Mouse (Mus musculus): Measurements from ENCODE around the gene Spata9.
"Not testable (repeated sequence)": the region's sequence is repeated elsewhere in the genome, so short reads cannot be mapped to it uniquely, and the experiment has no call there.

Spata9 gene

DNA sequence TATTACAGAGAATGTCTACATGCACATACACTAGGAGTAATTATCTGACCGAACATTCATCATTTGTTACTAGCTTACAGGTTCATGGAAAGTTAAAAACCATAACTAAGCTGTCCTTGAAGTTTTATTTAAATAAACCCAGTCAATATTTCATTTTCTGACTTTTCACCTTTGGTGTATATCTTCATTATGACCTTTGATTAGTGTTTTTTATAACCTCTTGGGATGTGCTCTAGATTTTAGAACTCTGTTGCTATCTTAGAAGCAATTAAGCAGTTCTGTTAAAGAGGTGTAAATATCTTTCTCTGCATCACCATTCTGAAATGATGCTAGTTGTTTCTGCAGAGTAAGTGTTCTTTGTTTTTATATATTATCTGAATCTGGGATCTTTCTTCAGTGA, at the start of gene Spata9:
TSS of gene Spata9 (plus strand) at position 301 of the 400 bp plus-strand sequence.
- DNase-seq (ENCODE audit: low spot score in 2 of 2): no peak

DNA sequence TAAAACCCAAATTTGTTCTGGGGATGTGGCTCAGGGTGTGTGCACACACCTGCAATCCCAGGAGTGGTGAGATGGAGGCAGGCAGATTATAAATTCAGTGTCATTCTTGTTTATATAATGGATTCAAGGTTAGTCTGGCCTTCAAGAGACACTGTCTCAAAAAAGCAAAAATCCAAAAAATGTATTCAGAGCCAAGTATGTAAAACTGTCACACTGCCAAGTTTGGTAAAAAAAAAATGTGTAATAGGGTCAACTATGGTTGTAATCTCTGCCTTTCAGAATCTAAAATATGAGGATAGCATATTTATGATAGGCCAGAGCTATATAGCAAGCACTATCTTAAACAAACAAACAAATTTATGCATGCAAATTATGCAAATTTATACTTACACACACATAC, 39.0 kb upstream of the Spata9 start:
- no peak for DNase-seq (ENCODE audit: low spot score in 2 of 2)

DNA sequence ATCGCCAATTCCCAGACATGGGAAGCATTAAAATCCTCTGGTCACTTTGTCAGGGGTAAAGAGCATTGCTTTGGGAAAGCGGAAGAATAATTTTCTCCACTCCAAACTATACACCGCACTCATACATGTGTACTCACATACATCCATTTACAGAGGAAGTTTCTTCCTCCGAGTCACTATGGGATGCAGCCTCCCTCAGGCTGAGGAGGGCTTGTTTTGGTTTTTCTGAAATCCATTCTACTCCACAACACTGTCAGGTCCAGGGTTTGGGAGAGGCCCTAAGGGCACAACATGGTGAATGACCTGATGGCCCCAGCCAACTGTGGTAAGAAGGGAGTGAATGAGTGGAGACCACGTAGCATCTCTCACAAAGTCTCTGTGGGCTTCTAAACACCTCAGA, 37.9 kb upstream of the Spata9 start:
- not testable (repeated sequence) for DNase-seq (ENCODE audit: low spot score in 2 of 2)

DNA sequence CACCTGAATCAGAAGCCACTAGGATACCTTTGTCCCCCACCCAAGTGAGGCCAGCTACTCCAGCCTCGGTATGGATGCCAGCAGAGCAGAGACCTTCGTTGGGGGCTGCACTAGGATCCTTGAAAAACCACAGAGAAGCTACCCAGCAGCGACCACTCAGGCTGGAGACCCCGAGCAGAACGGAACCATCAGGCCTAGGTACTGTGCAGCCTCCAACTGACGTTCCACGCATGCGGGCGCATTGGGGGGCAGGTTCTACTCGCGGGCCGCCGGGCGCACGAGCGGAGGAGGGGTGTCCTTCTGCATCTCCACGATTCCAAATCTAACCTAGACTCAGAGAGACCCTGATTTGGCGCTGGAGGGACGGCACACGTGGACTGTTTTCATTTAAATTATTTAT, 36.9 kb upstream of the Spata9 start:
- DNase-seq (ENCODE audit: low spot score in 2 of 2): no peak

DNA sequence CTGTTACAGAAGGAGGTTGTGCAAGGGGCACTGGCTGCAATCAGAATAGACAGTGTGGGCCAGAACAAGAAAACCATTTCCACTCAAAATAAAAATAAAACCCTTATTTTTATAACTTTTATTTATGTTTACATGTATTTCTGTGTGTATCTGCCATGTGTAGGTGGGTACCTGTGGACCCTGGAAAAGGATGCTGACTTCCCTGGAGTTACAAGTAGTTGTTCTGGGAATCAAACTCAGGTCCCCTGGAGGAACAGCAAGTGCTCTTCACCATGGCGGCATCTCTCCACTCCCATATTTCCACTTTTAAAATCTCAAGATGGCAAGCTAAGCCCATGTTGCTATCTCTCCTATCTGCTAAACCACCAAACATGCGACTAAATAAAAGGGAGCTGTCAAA, 36.3 kb upstream of the Spata9 start:
- DNase-seq (ENCODE audit: low spot score in 2 of 2): no peak

DNA sequence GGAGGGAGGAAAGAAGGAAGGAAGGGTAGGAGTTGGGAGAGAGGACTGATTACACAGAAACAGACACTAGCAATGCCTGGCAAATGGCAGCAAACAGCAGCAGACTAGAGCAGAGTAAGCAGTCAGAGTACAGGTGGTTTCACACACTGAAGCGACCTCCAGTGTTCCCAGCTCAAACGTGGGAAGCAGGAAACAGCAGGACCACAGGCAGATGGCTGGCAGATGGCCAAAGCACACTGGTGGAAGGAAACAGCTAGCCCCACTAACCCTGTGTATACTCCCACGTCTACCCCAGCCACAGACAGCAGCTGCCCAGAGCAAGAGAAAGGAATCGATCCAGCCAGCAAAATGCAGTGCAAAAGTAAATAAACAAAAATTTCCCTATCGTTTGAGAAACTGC, 35.9 kb upstream of the Spata9 start:
- DNase-seq (ENCODE audit: low spot score in 2 of 2): no peak

DNA sequence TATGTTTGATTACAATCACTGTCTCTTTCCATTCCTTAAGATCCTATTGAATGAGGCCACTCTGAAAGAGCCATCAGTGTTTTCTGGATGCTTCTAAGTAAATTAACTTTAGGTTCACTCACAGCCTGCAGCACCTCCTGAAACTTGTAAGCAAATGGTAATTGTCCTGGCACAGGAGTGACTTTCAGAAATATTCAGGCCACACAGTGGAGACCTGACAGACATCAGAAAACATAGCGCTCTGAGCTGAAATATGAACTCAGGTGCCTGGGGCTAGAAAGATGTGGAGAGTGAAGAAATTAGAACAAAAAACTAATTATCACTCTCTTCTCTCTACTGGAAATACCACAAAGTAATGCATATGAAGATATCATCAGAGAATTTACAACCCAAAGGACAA, 33.7 kb upstream of the Spata9 start:
- no peak for DNase-seq (ENCODE audit: low spot score in 2 of 2)

DNA sequence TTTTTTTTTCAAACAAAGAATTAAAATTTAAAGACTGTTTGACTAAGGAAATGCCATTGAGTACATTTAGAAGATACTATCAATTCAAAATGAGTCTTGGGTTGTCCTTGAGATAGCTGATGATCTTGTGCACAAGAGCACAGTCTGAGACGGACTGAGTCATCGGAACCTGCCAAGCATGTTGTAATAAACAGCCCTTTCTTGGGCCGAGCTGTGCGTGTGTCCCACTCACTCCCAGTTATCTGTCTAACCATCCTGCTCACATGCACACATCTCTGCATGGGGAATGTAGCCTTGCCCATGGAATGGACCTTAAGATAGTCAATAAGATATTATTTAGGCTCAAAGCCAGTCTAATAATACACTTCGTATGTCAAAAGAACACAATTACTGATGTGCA, 28.1 kb upstream of the Spata9 start:
- DNase-seq (ENCODE audit: low spot score in 2 of 2): no peak

DNA sequence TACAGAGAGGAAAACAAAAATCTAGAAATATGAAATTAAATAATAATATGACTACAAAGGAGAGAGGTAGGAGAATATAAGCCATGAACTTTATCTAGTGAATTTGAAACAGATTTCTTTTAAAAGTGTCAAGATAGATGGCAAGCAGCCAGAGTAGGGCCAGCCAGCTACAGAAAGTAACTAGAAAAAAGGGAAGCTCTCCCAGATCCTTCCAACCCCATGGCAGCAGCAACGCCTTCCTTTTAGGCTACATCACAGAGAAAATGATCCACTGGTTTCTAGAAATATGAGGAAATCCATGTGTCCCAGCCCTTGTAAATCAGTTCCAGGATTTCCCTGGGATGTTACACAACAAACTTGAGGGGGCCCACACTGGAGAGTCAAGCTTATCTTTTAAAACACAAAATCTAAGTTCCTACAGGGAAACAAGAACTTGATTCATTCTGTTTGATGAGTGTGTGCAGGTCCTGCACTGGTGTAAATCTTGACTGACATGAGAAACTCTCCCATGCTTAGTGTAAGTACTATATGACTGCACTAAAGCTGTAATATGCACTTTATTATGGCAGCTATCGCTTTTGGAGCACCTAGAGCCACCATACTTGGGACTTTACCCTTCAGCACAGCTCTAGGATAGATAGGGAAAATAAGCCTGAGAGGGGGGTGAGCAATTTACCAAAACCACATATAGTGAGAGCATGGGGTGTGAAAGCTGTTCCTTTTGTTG, 26.0 kb upstream of the Spata9 start:
- DNase-seq (ENCODE audit: low spot score in 2 of 2): no peak

DNA sequence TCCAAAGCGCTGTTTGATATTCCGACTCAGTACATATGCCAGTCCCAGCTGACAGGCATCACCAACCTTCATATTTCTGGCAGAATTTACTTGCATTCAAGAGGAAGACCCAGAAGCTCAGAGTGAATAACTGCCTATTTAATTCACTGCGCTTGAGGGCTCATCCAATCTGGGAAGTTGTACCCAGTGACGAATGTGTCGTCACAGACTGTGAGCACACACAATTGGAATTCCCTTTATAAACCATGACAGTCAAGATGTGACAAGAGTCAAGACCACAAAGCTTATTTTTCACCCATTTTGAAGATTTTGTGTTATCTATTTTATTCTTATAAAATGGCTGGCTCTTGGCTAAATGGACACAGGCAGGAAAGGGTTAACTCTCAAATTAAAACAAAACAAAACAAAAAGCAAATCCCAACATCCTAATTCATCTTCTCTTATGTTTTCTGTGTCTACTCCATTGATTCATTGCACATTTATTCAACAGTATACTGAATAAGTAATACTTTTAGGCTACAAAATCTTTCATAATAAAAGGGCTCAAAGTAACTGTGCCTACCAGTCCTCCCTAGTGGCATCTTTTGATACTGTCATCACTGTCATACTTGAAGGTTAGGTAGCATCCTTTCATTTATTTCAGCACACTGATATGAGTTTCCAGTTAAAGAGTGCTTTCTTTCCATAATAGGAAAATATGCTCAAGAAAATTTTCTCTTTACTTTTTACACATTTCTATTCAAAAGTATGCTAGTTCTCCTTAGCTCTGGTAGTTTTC, 25.2 kb upstream of the Spata9 start:
- no peak for DNase-seq (ENCODE audit: low spot score in 2 of 2)

DNA sequence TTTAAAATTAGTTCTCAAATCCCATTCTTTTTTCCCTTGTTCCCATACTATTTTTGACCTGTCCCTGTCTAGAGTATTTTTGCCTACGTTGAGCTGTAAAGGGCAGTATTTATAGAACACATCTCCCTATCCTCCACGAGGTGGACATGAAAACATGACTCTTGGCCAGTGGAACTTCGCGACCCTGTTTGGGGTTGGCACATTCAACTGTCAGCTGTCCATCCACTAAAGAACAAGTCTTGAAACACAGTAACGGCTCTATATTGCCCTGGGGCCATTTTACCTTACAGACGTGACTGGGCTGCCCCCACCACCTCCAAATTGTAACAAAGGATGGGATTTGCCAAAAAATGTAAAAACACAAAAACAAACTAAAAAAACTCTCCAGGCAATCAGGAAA, 24.2 kb upstream of the Spata9 start:
- no peak for DNase-seq (ENCODE audit: low spot score in 2 of 2)

DNA sequence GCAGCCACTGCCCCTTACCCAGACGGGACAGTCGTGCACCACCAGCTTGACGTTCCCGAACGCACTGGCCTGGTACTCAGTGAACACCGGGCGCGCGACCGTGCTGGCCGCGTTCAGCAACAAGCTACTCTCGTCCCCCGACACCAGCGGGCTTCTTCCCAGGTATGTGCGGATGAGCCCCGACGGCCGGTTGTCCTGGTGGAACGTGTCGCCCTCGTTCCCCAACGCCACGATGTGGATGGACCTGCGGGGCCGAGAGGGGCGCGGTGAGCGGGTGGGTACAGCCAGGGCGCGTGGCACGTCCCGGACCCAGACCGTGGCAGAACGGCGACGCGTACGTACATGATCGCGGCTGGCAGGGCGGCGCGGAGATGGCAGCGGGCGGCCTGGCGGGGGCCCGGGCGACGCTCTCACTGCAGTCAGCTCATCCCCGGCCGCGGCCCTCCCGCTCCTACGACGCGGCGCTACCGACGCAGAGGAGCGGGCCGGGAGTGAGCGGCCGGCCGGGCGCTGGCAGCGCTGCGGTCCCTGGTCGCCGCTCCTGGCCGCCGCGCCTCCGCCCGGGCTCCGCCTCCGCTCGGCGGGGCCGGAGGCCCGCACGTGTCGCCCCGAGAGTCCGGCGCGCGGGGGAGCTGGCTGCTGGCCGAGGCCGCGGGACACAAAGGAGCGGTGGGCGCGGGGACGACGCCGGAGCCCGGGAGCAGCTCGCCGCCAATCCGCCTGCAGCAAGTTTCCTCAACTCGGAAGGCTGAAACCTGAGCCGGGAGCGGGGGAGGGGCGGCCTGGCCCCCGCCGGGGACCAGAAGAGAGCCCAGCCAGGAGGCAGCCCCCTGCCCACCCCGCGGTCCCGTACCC, 23.5 kb upstream of the Spata9 start, which contains the start of gene Rhobtb3:
TSS of gene Rhobtb3 (minus strand) at position 737 of the 855 bp plus-strand sequence.
- peak; percentile 33 to 75 for DNase-seq (ENCODE audit: low spot score in 2 of 2)

DNA sequence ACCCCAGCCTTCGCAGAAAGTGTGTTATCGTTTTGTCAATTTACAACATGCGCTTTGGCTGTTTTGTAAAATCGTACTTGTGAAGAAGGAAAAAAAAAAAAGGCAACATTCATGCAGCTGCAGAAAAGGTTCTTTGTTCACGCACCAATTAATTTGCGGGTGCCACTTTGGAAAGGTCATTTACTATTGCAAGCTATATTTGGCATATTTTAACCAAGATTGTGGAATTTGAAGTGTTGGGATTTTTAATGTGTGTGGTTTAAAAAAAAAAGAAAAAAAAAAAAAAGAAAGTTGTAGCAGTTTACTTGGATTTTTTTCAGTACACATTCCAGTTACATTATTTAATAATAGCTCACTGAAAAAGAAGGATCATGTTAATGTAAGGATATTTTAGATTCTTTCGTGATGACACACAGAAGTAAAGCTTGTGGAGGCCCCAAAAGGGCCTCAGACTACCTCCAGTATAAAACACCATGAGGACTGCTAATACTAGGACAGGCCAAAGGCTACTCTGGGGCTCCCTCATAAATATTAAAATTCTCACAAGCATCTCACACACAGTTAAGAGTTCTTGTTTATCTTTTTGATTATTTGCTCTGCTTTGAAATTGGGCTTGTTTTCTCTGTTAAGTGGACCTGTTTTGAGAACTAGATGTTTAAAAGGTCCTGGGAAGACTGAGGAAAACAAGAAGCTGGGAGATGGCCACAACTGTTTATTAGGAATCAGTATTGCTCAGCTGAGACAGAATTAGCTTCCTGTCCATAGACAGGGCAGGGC, 22.7 kb upstream of the Spata9 start:
- no peak for DNase-seq (ENCODE audit: low spot score in 2 of 2)

DNA sequence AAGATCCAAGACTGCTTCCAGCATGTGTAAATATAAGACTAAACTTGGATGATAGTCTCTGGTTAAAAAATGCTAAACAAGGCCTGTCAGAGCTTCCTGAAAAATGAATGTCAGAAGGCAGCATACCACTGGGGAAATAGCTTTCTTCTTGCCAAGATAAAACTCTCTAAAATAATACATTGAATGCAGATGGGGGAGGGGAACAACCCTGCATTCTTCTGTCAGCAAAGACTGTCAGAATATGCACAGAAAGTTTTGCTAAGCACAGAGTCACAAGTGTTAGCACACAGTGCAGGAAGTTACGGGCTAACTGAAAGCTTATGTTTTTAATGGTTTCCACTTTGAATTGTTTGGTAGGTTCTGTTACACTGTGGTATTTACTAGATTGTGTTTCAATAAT, 16.7 kb upstream of the Spata9 start:
- DNase-seq (ENCODE audit: low spot score in 2 of 2): no peak

DNA sequence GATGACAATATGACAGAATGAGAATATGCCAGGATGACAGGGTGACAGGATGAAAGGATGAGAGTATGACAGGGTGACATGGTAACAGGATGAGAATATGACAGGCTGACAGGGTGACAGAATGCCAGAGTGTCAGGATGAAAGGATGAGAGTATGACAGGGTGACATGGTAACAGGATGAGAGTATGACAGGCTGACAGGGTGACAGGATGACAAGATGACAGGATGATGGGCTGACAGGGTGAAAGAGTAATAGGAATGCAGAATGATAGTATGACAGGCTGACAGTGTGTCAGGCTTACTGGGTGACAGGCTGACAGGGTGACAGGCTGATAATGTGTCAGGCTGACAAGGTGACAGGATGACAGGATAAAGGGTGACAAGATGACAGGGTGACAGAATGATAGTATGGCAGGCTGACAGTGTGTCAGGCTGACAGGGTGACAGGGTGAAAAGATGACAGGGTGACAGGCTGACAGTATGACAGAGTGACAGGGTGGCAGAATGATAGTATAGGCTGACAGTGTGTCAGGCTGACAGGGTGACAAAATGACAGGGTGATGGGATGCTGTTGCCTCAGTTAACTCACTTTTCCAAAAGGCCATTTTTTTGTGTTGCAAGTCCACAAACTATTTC, 11.5 kb upstream of the Spata9 start:
- DNase-seq (ENCODE audit: low spot score in 2 of 2): no peak

DNA sequence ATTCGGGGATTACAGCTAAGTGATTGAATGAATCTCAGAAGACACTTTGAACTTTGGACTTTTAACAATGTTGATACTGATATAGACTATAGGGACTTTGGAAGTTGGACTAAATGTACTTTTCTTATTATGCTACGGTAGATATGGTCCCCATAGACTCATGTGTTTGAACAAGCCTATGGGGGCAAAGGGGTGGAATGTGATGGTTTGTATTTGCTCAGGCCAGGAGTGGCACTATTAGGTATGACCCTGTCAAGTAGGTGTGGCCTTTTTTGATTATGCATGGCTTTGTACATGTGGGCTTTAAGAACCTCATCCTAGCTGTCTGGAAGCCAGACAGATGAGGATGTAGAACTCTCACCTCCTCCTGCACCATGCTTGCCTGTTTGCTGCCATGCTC, 7.5 kb downstream of the Spata9 start:
- DNase-seq (ENCODE audit: low spot score in 2 of 2): no peak

DNA sequence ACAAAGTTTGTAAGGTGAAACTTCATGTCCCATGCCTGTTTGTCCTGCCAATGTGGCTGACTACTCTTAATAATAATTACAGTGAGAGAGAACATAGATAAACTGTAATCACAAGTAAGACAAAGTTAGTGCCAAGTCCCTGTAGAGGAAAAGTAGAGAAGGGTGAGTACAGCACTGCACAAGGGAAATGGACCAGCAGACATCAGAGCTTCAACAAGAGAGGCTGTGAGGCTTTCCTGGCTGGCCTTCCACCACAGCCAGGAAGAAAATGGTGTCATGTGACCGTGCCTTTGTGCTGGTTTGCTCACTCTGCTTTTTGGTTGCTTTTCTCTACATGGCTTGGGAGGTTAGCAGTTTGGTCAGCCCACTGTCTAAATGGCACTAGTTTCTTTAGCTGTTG, 8.7 kb downstream of the Spata9 start:
- no peak for DNase-seq (ENCODE audit: low spot score in 2 of 2)

DNA sequence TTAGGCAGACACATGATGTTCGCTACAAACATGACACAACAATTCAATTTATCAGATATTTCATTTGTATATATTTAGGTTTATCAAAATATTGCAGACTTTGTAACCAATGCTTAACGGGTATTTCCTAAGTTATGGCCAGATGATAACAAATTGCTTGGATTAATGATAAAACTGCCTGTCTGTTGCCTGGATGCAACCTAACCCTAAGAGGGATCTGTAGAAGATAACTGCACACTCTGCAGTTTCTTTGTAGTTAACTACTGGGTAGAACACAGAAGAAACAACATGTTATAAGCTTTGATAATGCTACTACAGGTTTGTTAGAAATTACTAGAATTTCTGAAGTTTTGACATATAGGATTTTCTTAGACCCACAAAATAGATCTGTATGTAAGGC, 9.3 kb downstream of the Spata9 start:
- no peak for DNase-seq (ENCODE audit: low spot score in 2 of 2)

DNA sequence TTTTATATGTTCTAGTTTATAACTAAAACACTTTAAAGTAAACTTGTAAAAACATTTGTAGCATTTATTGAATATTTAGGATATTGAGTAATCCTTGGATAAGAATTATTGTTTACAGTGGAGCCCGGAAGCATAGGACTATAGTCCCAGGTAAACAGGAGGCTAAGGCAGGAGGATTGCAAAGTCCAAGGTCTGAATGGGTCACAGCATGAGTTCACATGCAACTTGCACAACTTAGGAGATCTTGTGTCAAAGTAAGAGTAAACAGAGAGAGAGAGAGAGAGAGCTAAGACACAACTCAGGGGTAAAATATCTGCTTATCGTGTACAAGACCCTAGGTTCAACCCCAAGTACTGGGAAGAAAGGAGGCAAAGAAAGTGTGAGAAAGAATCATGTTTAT, 9.7 kb downstream of the Spata9 start:
- DNase-seq (ENCODE audit: low spot score in 2 of 2): no peak

DNA sequence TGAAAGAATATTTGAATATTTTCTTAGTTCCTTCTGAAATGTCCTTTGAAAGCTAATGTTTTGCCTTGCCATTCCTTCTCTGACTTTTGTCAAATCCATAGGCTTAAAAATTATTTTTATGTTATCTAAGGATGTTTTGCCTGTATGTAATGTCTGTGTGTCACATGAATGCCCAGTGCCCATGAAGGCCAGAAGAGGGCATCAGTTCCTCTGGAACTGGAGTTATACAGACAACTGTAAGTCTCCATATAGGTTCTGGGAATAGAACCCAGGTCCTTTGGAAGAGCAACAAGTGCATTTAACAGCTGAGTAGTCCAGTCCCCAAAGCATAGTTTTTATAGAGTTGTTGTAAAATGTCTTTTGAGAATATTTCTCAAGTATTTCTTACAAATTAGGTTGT, 15.0 kb downstream of the Spata9 start:
- no peak for DNase-seq (ENCODE audit: low spot score in 2 of 2)

DNA sequence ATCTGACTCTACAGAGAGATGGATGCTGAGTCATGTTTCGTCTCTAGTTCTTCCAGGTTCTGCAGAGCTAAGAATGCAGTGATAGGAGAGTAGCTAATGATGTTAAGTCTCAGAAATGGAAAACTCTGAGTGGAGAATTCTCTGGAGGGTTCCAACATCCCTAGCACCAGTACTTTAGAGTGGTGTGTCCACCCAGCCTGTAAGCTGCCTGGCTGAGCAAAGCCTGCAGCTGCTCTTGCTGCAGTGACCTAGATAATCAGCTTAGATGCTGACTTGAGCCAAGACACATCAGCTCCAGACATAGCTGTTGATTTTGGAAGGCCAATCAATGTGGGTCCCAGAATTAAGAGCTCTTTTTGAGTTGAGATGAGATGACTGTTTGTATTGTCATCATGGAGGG, 21.1 kb downstream of the Spata9 start:
- no peak for DNase-seq (ENCODE audit: low spot score in 2 of 2)

Measured in spleen, postnatal 4 days (tissue).